Mouse (Mus musculus) liver, embryonic 14.5 days (tissue): ENCODE measurements at regions not wholly inside any gene's neighbourhood (a gene's known extent, or its start where the extent isn't known, plus 50 kb on each side); places are given as distances from the start of the nearest gene placed in this dataset.

Source experiments
- CTCF ChIP-seq: IDR thresholded peaks from 2 replicates; pipeline ENCODE4 v1.5.1; 2016; ENCODE audit warnings: antibody characterized with exemption, low read depth, control low read depth
- EP300 ChIP-seq: IDR thresholded peaks from 2 replicates; pipeline ENCODE4 v1.6.1; 2016; ENCODE audit warnings: antibody characterized with exemption, low read depth

- TF ChIP-seq CTCF: no peak
- no peak for TF ChIP-seq EP300
Observed at GRCm38 (mm10) chr5:133601241-133601739, 498.2 kb upstream of the Castor2 start.
